In the genomic region with DNA sequence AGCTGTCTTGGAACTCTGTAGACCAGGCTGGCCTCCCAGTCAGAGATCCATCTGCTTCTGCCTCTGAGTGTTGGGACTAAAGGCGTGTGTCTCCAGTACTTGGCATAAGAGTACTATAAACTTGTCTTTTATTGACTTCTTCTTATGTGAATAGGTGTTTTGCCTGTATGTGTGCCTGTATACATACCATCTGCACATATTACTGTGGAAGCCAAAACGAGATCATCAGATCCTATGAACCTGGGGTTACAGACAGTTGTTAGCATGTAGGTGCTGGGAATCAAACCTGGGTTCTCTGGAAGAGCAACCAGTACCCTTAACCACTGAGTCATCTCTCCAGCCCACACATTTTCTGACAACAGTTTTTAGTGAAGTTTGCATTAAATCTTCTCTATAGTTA, we compare ENCODE assay signal across 16 mouse cellular contexts.
"Had no signal": no experiment of that assay in that cellular context is flagged by ENCODE, and none has a peak within 500 bp of the region (broad histone marks: within the 10 kb centered on the region; RNA-seq: fewer than 3 reads in every experiment).

No protein-coding gene starts in this region.

- H3K27me3 ChIP-seq: neural tube, embryonic 13.5 days; neural tube, embryonic 15.5 days; stomach, embryonic 15.5 days had no signal

- H3K4me3 ChIP-seq: neural tube, embryonic 13.5 days; neural tube, embryonic 15.5 days; stomach, embryonic 15.5 days had no signal

- H3K4me1 ChIP-seq: stomach, embryonic 15.5 days had no signal

- H3K9ac ChIP-seq: neural tube, embryonic 13.5 days; neural tube, embryonic 15.5 days; stomach, embryonic 15.5 days had no signal

- H3K9me3 ChIP-seq: neural tube, embryonic 13.5 days; neural tube, embryonic 15.5 days; stomach, embryonic 15.5 days had no signal

- H3K27ac ChIP-seq: neural tube, embryonic 13.5 days; neural tube, embryonic 15.5 days; stomach, embryonic 15.5 days; stomach, postnatal 0 days had no signal

- DNase-seq: retina, postnatal 1 day; right cerebral cortex, adult 18-20 months; right cerebral cortex, postnatal 14 days; right cerebral cortex, postnatal 25 days; right cerebral cortex, postnatal 4 days; spleen, adult 18-20 months; thymus, adult 18-20 months; thymus, adult 2 months; thymus, postnatal 14 days; thymus, postnatal 25 days; thymus, postnatal 36 days; thymus, postnatal 4 days had no signal

- H3K4me2 ChIP-seq: neural tube, embryonic 13.5 days; neural tube, embryonic 15.5 days; stomach, embryonic 15.5 days had no signal
